In the genomic region with DNA sequence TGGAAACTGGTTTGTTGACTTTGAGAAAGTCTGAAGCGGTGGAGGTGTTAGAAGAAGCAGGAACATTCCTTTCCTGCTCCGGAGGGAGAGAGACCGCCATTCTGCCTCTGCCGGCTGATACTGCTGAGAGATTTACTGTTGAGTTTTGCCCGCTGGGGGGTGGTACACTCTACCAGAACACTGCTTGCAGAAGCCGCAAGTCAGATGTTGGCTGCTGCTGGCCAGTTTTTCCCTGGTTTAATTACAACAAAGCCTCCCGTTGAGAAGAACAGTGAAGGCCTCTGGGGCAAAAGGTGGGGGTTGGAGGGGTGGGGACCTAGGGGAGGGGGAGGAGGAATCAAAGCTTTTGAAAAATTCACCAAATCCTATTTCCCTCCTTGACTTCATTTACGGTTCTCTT, we compare ENCODE assay signal across 9 mouse cellular contexts. TPM values are rescaled to one million over a fixed set of nuclear protein-coding genes. Genes with fewer than 3 reads are reported as not detected.
A peak's percentile ranks its signal among the peaks of the same experiment; 100 is the strongest.
DNase-seq lines count a peak whose midpoint lies in the region; ATAC-seq and TF ChIP-seq lines count a peak whose summit lies in the region.
"Had no signal": no experiment of that assay in that cellular context is flagged by ENCODE, and none has a peak within 500 bp of the region (broad histone marks: within the 10 kb centered on the region; RNA-seq: fewer than 3 reads in every experiment).

No protein-coding gene starts in this region.

- peak; percentile 68 for TF ChIP-seq CTCF in left cerebral cortex, adult 2 months (IDR thresholded peaks at IDR 0.05)

- ATAC-seq in megakaryocyte, adult 5-6 weeks (ENCODE audit: poor library complexity, severe bottlenecking), result 0 out of 2 replicates have a peak, but pooled peaks have one; percentile 20

- intact Hi-C loops in left cerebral cortex, adult 2 months (cut with DNase I), result loop anchor here (5.0 to 10.0 kb wide), 2 partner anchors 1496 to 1734 kb away; no protein-coding TSS in a partner anchor

- DNase-seq in adrenal gland, adult 2 months, result peak; percentile 48
- DNase-seq in cerebellum, postnatal 4 days (ENCODE audit: low spot score in 2 of 2), result peak; percentile 47 to 79
- peak; percentile 5 for DNase-seq in gastrocnemius, adult 18-20 months (ENCODE audit: low spot score)
- DNase-seq in hindlimb bud, embryonic 11.5 days (ENCODE audit: extremely low spot score, low read depth, low spot score), result peak; percentile 79
- DNase-seq in left cerebral cortex, adult 2 months (ENCODE audit: extremely low spot score in 1 of 2, low spot score in 2 of 2), result peak; percentile 73 to 77
- DNase-seq in skeletal muscle tissue, adult 2 months (ENCODE audit: low read depth, low spot score), result peak; percentile 14
- DNase-seq in spleen, postnatal 14 days (ENCODE audit: low spot score in 2 of 2), result no peak

- H3K27ac ChIP-seq in left cerebral cortex, adult 2 months, result peak overlapping the region; percentile 81

- peak overlapping the region; percentile 69 for H3K4me3 ChIP-seq in left cerebral cortex, adult 2 months
- H3K4me3 ChIP-seq: erythroblast, embryonic 14.5 days had no signal

RNA-seq across cellular contexts. Expression of a gene that starts 3.0 kb away (rescaled TPM):
- total RNA-seq in adrenal gland, adult 2 months (2021), result 1 to 10 TPM; 7.3 to 9.2 TPM
- polyA plus RNA-seq in adrenal gland, adult 2 months (2012; rRNA removed), result 0.28 and 0.29 TPM in 2 replicates
- under 1 TPM; 0.14 to 0.28 TPM for total RNA-seq in gastrocnemius, adult 18-20 months (2021)
- 10 to 100 TPM; 25.3 to 30.8 TPM for total RNA-seq in left cerebral cortex, adult 2 months (2021)
- not detected in 2 replicates for total RNA-seq in megakaryocyte, adult 5-6 weeks (2015)
- not detected in 2 replicates for total RNA-seq in megakaryocyte, adult 5-6 weeks (2017)

Comparison
In these comparisons a context has a peak if more than half of its experiments do, and no peak if none do; other contexts are left out.
1. DNase-seq: peak in adrenal gland, adult 2 months (single experiment), cerebellum, postnatal 4 days (2 of 2), gastrocnemius, adult 18-20 months (single experiment), hindlimb bud, embryonic 11.5 days (single experiment), left cerebral cortex, adult 2 months (2 of 2) and skeletal muscle tissue, adult 2 months (single experiment); none in spleen, postnatal 14 days (0 of 2).
2. RNA of a gene that starts 3.0 kb away (total RNA-seq): 25.3 to 30.8 TPM in left cerebral cortex, adult 2 months and 7.3 to 9.2 TPM in adrenal gland, adult 2 months; 0.14 to 0.28 TPM in gastrocnemius, adult 18-20 months and not detected in megakaryocyte, adult 5-6 weeks; every median in the first group is over 4 times any median in the second.